Mouse (Mus musculus) liver, adult (tissue): Measurements from ENCODE around the gene Arid3c.

Experiments used
- GATA4 ChIP-seq: IDR thresholded peaks from 2 replicates; pipeline ENCODE4 v1.6.1; 2014; ENCODE audit warnings: mild to moderate bottlenecking, low read length; ENCODE audit not compliant: insufficient replicate concordance

The Arid3c gene

GRCm38 (mm10) chr4:41677006-41677629 is 53.8 kb downstream of the Arid3c start:
- TF ChIP-seq GATA4 = no peak

- no peak for TF ChIP-seq GATA4
Observed at GRCm38 (mm10) chr4:41676248-41677005, 54.5 kb downstream of the Arid3c start.
